ENCODE assay signal across 15 mouse cellular contexts in the genomic region with DNA sequence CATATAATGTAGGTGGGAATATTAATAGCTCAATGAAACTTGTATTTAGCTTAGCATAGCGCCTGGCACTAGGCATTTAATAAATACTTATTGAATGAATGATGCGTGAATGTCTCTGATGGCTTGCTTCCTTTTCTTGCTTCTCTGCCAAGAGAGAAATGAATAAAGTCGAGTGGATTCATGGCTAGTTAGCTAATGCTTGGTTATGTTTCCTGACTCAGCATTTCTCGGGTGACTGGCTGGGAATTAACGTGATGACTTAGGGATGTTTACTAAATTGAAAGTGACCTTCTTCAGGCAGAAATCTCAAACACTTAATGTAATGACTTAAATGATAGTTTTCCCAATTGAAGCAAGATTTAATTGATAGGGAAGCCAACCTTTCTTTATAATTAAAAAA. TPM values are rescaled to one million over a fixed set of nuclear protein-coding genes. Genes with fewer than 3 reads are reported as not detected.
"Had no signal": no experiment of that assay in that cellular context is flagged by ENCODE, and none has a peak within 500 bp of the region (broad histone marks: within the 10 kb centered on the region; RNA-seq: fewer than 3 reads in every experiment).

No protein-coding gene starts in this region.

- H3K4me2 ChIP-seq: limb, embryonic 12.5 days; midbrain, embryonic 15.5 days; neural tube, embryonic 13.5 days had no signal

- H3K9ac ChIP-seq: limb, embryonic 12.5 days; liver, embryonic 14.5 days; midbrain, embryonic 15.5 days; neural tube, embryonic 13.5 days had no signal

- ATAC-seq: midbrain, embryonic 15.5 days had no signal

- H3K4me3 ChIP-seq: limb, embryonic 12.5 days; midbrain, embryonic 15.5 days; neural tube, embryonic 13.5 days had no signal

- H3K9me3 ChIP-seq: limb, embryonic 12.5 days; midbrain, embryonic 15.5 days; neural tube, embryonic 13.5 days had no signal

- H3K27ac ChIP-seq: limb, embryonic 12.5 days; liver, embryonic 14.5 days; midbrain, embryonic 15.5 days; neural tube, embryonic 13.5 days; stomach, postnatal 0 days had no signal

- H3K36me3 ChIP-seq: limb, embryonic 12.5 days; midbrain, embryonic 15.5 days; neural tube, embryonic 13.5 days had no signal

- H3K27me3 ChIP-seq: midbrain, embryonic 15.5 days; neural tube, embryonic 13.5 days had no signal

- DNase-seq: kidney, adult 11 months; kidney, postnatal 36 days; layer of hippocampus, adult 9-11 months; lung, adult 18-20 months; lung, postnatal 14 days; thymus, postnatal 4 days had no signal

- H3K4me1 ChIP-seq: limb, embryonic 12.5 days; midbrain, embryonic 15.5 days had no signal

RNA-seq across cellular contexts. Expression of a gene that starts 1.3 kb away (rescaled TPM):
- total RNA-seq: layer of hippocampus, adult 18-20 months; left cerebral cortex, postnatal 36 days; liver, adult 2 months had no signal
- polyA plus RNA-seq: kidney, embryonic 14.5 days; limb, embryonic 12.5 days; liver, adult 2 months; midbrain, embryonic 15.5 days; neural tube, embryonic 13.5 days; stomach, postnatal 0 days had no signal
